Mouse (Mus musculus) cerebellum, adult 2 months (tissue): ENCODE measurements around the gene Scamp4.

Experiments
- CTCF ChIP-seq: fragments of 200-500 bp; IDR thresholded peaks from 2 replicates; pipeline ENCODE4 v1.5.1; 2011; ENCODE audit warnings: low read depth, mild to moderate bottlenecking, control low read depth, low read length, moderate library complexity, borderline replicate concordance; ENCODE audit not compliant: insufficient read depth
- POLR2A ChIP-seq: fragments of 200-500 bp; IDR thresholded peaks from 2 replicates; pipeline ENCODE4 v1.6.1; 2011; ENCODE audit warnings: low read length, control low read depth, borderline replicate concordance; ENCODE audit not compliant: insufficient read depth

DNA sequence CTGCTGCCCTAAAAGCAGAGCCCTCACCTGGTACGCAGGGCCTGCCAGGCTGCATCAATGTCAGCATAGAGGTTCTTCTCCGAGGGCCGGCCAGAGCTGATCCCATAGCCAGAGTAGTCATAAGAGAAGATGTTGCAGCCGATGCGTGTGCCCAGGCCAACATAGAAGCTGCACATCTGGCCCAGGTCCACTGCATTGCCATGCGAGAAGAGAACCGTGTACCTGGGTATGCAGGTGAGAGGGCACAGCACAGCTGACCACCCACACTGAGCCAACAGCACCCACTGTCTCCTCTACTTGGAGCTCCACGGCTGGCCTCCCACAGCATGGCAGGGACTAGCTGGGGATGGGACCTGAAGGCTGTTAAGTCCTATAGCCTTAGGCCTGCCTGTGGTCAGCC lies 17.1 kb upstream of the Scamp4 start:
- TF ChIP-seq POLR2A (no peak), CTCF (no peak)
